Mouse (Mus musculus) kidney, postnatal 25 days (tissue): Measurements from ENCODE around the gene Usp36.
"Not testable (repeated sequence)": the region's sequence is repeated elsewhere in the genome, so short reads cannot be mapped to it uniquely, and the experiment has no call there.

Source experiments
- DNase-seq, 2 experiments: peaks; one replicate each; pipeline ENCODE4 v3.0.0; 2021; ENCODE audit warnings: mixed read lengths in 2 of 2

The Usp36 gene

DNA sequence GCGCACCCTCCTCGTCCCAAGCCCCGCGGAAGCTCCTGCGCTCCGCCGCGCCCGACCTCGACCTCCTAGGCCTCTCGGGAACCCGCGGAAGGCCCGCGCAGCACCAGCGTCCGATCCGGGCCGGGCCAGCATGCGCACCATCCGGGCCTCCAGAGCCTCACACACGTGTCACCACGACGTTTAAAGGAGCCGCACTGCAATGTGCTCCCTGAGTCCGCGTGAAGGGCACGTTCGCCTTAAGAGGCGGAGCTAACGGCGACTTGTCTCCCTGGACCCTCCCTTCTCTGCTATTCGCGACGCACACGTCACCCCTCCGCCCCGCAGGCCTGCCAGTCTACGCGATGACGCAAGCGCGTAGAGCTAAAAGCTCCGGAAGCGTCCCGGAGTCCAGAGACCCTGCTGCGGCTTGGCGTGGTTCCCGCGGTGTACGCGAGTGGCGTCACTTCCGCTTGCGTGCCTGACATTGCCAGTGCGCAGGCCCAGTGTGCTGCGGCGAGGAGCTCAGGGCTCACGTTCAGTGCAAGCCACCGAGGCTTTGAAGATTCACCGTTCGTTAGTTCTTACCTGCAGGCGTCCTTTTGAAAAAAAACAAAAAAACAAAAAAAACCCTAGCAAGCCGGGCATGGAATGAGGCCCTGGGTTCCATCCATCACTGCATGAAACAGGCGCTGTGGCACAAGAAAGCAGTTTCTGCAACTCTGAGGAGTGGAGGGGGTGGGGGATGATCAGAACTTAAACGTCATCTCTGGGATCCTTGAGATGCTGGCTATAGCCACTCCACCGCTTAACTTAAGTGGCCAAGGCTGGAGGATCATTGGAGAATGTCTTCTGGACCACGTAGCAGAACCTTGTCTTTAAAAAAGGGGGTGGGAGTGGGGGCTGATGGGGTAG lies at the start of gene Usp36:
Gene Usp36, minus strand, starts transcription at position 246 of the 891 bp plus-strand sequence.
- DNase-seq, result peak; percentile 100

DNA sequence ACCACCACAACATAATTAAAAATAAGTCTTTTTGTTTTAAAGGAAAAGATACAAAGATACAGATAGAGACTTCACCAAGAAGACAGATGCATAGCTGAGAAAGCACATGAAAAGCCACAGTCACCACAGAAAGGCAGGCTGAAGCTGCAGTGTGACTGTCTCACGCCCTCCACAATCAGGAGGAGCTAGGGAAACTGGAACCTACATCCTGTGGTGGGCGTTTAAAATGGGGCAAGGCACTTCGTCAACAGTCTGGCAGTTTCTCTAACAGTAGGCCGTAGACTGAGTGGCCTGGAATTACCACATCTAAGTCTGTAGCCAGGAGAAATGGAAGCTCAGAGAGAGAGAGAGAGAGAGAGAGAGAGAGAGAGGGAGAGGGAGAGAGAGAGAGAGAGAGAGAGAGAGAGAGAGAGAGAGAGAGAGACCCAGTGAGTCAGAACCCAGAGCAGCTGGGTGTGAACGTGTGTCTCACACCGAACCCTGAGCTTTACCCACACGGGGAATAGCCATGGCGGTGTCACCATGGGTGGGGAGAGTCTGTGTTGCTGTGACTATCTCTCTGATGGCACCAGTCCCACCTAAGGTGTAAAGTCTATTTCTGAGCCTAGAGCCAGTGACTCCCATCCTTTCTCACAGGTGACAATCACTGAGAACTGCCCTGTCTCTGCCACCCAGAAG lies 47.6 kb upstream of the Usp36 start:
- DNase-seq, result no peak

DNA sequence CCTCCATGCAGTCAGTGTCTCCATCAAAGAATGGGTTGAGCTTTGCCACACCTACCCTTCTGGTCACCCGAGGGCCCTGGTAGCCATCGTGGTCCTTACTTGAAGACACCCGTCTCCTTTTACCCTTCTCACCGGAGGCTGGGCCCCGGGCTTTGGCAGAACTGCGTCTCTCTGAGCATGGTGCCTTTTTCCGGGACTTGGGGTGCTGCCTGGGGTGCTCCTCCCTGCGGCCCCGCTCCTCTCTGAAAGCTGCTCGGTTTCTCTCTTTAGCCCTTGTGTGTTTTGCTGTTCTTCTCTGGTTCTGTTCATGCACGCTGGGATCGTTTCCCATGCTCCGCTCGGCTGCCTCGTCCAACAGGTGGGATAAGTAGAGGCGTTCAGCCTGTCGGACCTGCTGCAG lies 43.4 kb upstream of the Usp36 start:
- DNase-seq, result no peak

DNA sequence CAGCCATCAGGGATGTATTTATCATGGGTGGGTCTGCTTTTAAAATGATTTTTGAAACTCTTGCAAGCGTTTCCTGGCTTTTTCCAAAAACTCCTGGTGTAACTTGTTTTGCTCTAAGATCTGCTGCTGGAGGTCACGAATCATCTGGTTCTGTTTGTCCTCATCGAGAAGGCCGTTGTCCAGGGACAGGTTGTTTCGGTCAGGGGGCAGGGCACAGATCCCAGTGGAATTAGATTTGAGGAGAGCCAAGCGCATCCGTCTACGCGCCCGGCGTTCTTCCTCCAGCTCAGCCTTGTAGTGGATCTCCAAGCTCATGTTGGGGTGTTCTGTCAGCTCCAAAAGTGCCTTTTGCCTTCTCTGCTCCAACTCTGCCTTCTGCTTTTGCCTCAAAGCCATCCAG lies 42.3 kb upstream of the Usp36 start:
- DNase-seq, result peak in 1 of 2 experiments; percentile 67

DNA sequence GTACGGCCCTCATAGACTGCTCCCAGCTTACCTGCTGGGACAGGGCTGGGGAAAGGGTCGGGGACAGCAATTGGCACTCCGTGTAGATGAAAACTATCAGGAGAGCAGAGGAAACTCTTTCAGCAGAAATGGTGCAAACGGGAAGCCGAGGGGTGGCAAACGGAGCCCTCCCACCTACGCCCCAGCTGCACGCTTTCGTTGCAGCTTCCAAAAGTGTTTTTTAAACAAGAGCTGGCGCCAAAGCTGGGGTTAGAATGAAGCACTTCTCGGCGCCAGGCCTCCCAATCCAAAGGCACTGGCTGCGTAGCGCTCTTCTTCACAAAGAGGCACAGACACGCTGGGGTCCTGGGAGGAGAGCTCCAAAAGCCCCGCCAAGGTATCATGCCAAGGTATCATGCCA lies 40.7 kb upstream of the Usp36 start:
- no peak for DNase-seq

DNA sequence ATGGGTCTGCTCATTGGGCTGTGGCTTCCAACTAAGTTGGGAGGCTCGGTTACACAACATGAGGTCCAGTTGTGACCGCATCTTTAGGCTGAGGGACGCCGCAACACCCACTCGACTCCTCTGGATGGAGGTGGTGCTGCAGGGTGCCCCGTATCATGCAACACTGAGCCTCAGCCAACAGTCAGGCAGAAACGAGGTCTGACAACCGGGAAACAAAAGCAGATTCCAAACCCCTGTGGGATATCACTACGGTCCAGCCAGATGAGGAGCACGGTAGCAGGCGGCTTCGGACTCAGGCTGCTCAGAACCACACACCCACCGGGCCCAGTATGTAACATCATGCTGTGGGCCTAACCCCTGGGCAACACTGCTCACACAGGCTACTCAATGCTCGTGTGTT lies 40.3 kb upstream of the Usp36 start:
- no peak for DNase-seq

DNA sequence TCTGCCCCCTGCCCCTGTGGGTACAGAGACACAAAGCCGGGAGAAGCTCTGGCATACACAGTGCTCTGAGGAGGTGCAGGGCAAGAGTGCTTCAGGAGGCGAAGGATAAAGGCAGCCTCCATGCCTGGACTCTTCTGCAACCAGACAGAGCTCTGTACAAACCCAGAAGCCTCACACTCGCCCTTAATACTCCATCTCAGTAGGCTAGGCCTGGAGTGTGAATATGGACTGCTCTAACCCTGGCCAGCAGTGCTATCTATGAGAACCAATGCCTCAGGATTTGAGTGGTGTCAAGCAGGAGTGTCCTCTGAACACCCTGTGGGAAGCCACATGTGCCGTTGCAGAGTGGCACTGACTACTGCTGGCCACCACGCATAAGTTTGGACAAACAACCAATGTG lies 38.9 kb upstream of the Usp36 start:
- DNase-seq, result no peak

DNA sequence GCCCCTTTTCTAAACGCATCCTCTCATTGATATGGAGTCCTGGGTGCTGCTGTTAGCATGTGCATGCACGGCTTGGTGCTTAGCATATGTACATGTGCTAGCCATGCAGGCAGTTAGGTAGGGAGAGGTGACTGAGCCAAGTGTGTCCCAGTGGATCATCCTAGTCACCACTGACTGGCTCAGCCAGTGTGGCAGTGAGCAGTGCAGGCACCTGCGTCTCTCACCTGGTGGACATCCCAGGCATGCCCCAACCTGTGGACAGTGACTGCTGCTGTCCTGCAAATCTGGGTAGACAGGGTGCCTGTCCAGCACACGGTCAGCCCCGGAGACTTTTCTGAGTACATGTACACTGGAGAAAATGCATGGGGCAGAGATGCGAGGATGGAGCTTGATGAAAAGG lies 38.5 kb upstream of the Usp36 start:
- DNase-seq, result no peak

DNA sequence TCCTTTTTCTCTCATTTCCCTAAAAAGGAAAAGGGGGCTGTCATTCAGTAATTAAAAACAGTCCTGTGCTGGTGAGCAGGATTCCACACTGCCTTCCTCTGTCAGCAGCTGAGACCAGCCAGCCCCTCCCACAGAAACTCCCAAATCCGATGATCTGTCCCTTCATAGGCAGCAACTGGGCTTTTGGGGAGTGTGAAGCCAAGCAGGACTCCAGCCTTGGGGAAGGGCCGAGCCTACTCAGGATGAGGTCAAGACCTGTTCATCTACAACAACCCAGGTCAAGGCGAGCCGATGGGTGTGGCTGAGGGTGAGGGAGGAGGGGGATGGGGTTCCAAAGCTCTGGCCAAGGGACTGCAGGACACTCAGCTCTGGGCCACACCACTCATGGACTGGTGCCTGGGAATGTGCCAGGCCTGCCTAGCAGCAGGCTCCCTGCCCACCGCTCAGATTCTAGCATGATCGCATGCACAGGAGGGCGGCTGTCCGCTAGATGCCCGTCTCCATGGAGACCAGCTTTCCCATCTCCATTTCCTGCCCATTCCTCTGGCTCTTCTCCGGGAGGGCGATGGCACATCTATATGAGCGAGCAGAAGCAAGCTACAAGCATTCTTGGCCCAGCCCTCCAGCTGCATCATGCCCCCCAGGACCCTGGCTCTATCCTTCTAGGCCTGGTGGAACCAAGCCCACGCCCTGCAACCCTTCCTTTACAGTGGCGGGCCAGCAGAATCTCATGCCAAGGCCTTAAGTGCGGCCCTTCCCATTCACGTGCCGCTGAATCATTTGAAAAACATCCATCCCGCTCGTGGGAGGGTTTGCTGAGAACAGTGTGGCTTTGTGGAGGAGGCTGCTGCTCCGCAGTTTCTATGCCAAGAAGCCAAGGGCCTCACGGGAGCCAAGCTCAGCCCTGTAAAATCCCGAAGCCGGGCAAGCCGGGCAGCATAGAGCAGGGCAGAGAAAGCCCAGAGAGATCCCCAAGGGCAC lies 37.2 kb upstream of the Usp36 start:
- peak; percentile 39 to 51 for DNase-seq

DNA sequence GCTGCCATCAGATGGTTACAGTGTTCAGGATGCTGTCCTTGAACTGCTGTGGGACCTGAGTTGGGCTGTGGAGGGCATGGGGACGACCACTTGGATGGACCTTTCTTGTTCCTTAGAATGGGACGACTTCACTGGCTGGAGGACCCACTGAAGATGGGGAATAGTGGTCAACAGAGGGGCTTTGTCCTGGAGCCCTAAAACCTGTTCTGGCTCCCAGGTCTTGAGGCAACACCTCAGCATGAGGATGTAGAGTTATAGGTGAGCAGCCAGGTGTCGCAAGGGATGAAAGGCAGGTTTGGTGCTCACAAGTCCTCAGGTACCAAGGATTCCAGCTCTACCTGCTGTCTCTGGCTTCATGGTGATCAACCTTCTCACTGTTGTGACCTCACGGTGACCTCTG lies 36.4 kb upstream of the Usp36 start:
- no peak for DNase-seq

DNA sequence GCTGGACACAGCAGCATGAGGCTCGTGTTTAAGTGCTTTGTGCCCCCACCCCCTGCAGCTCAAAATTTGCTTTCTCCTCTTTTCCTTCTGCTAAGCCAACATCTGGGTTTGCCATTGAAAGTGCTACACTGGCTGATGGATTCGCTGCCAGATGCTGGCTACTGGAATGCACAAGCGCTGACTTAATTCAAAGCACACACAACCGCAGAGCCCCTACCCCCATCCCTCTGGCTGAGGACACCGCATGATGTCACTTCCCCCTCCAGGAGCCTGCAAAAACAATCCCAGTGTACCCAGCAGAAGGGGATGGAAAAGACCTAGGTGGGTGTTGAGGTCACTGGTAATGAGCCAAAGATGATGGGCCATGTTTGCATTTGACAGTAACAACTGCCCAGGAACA lies 34.5 kb upstream of the Usp36 start:
- DNase-seq, result no peak

DNA sequence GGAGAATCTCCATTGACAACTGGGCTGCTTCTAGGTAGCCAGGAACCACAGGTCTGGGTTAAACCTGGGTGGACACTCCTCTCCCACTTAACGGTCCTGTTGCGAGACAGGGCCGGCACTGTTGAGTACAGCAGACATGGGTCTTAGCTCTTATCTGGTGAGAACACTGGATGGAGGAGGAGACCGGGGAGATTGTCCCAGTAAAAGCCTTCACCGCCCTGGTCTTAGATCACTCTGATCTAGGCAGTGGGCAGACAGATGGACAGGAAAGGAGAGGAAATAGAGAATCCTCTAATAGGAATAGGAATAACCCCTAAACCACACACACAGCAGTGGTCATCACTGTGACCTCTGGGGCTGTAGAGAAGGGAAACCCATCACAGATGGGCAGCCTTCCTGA lies 33.9 kb upstream of the Usp36 start:
- DNase-seq, result no peak

DNA sequence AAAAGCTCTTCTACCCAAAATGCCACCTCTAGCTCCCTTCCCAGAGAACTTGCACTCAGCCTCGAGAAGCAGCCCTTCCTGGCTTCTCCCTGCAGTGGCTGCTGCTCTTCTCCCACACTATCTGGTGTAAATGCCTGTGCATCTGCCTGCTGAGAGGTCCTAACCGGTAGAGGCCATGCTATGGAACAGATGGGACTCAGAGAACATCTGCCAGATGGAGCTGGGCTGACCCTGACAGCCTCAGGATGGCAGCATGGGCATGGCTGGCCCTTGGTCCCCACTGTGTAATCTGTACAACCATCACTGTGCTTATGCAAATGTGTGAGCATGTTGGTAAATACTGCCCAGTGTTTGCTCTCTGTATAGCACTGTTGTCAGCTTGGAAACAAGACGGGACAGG lies 32.6 kb upstream of the Usp36 start:
- DNase-seq, result no peak

DNA sequence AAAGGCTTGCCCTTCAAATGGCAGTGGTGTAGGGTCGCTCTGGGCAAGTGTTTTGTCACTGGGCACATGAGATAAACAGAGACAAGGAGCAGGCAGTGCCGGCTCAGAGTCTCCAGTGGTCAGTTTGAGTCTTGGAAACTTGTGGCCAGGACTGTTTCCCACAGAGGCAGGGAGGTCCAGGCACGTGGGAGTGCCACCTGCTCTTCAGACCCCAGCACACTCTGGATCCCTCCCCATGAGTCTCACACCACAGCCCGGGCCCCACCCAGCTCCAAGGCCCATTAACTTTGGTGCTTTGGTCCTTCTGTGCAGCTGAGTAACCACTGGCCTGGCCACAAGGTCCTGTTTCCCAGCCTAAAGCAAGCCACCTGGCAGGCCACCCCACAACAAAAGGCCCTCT lies 31.9 kb upstream of the Usp36 start:
- peak in 1 of 2 experiments; percentile 49 for DNase-seq

DNA sequence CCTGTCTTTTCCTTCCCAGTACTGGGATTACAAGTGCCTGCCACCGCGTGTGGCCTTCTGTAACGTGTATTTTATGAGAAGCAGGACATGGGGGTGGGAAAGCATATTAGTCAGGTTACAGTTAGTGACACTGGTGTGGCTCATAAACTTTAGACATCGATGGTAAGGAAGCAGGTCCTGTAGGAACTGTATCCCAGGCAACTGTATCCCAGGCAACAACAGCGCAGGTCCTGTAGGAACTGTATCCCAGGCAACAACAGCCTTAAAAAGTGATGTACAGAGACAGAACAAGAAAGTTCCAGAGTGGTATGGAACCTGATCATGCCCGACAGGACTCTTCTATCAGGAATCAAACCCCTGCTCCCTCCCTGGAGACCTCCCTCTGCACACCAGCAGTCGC lies 31.5 kb upstream of the Usp36 start:
- DNase-seq, result no peak

DNA sequence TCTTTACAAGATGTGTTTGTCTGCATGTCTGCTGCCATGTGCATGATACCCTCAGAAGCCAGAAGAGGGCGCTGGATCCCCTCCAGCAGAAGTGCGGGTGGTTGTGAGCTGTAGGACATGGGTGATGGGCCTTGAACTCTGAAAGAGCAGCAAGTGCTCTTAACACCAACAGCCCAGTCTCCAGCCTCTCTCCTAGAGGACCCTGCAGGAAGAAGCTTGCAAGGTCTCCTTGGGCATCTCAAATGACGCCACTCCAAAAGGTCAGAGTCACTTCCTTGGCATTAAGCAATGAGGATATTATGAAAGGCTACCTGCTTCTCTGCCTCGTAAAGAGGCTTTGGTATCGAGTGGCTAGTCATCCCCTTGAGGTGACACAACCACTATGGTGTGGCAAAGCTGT lies 28.6 kb upstream of the Usp36 start:
- DNase-seq, result peak in 1 of 2 experiments; percentile 35

DNA sequence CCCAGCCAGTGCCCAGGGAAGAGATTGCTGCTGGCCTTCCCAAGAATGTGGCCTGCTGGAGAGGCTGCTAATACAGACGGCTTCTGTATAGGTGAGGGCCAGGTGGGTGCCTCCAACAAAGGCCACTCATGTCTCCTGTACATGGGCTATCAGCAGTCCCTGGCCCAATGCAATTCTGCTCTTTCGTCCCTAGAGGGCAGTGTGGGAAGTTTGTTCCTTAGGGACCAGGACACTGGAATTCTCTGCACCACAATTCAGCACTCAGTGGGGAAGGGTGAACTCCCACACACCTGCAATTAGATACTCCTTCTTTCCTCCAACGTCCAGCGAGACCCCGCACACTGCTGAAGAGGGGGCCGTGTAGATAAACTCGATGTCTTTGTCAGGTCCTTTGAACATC lies 27.1 kb upstream of the Usp36 start:
- peak in 1 of 2 experiments; percentile 25 for DNase-seq

DNA sequence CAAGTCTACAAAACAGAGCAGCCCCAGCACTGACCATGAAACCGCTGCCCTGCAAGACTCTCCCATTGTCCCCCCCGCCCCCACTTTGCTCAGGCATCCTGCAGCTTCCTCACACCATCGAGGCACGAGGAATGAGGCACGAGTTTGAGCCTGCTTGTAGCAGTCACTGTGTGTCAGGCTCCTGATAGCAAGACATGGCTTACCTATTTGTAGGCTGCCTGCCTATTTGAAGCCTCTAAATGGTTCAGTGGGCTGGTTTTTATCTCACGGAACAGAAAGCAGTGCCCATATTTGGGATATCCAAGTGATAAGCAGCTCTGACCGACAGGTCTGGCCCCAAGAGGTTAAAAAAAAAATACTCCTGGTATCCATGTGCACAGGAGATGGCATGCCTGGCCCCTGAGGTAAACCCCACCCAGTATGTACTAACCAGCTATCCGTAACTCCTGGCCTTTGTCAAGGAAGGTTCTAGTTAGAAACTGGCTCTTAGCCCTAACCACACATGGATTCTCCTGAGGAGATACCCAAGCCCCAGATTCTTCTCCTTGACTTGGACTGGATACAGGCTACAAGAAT lies 26.3 kb upstream of the Usp36 start:
- no peak for DNase-seq

DNA sequence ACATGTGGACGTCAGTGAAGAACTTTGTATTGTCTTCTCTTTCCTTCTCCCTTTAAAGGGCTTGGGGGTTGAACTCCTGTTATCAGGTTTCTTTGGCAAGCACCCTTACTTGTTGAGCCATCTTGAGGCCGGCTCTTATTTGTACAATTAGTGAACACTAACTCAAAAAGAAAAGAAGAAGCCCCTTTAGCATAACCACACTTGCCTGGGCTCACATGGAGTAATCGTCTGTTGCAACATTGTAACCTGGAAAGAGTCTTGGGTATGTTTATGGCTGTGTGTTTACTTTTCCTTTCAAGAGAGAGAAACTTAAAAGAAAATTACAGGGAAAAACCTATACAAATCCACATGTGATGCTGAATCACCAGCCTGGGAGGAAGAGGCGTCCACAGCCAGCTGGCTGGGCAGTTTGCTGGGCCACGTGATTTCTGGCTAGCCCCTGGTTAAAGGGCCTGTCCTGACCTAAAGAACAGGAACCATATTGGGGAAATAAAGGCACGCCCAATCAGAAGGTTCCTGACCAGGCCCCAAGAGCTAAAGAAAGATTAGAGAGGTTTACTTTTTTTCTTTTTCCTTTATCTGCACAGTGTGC lies 22.2 kb upstream of the Usp36 start:
- DNase-seq, result no peak

DNA sequence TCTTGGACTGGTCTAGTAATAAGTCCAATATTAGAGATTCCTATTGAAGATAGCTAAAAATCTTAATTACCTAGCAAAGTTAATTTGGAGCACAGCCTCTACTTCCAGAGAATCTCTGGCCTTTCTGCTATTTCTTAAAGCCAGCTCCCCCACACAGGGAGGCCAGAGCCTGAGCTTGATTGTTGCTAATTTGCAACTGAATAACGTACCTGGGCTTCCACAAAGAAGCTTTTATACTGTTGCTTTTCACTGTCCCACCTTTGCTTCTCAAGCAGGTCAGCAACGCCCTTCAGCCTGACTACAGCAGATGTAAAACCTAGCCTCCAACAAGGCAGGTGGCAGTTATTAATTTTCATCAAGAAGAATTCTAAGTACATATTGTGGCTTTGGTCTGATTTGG lies 17.9 kb upstream of the Usp36 start:
- DNase-seq, result not testable (repeated sequence)

DNA sequence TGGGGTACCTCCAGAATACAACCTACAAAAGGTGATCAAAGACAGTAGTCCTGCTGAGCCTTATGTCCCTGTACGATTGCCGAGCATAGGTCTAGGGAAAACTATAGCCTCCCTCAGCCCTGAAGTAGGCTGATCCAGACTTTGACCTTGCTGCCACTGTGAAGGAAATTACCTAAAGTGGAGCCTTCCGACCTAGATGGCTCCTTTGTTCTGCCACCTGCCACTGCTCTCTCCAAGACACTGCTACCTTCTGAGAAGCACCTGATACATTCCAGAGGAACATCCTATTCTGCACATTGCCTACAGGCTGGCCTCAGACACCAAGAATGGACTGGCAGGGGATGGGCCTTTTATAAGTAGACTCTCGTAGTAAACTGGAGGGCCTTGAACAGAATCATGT lies 13.9 kb upstream of the Usp36 start:
- not testable (repeated sequence) for DNase-seq

DNA sequence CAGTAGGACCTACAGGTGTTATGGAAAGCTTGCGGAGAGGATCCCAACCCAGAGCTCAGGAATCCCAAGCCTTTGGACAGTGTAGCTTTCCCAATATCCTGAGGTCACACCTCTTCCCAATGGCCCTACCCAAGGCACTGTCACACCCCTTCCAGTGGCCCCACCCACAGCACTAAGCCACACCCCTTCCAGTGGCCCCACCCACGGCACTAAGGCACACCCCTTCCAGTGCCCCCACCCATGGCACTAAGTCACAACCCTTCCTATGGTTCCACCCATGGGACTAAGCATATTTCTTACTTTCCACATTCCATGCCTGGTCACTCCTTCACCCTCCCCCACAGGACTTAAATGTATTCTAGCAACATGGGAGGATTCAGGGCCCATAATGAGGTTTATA lies 8.8 kb upstream of the Usp36 start:
- no peak for DNase-seq
